8 mouse cellular contexts compared by ENCODE assay signal in the genomic region with DNA sequence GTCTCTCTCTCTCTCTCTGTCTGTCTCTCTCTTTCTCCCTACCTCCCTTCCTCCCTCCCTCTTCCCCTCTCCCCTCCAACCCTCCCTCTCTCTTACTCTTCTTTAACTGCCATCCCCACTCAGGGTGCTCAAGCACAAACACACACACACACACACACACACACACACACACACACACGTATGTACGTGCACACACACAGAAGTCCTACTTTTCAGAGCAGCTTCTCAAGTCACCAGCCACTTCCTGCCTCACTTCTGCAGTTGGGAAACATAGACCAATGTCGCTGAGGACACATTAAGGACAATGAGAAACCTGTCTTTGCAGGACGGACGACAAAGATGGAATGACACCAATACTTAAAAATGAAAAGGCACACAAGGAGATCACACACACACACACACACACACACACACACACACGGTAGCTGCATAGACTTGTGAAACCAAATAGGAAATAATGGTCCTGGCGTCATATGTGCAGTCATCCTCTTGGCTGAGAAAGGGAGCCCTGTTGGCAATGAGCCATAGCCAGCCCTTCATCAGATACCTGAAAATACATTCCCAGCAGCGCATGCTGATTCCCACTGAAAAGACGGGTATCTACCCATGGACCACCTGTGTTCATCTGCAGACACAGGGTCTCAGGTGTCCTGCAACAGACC. TPM values are rescaled to one million over a fixed set of nuclear protein-coding genes. Genes with fewer than 3 reads are reported as not detected.
DNase-seq lines count a peak whose midpoint lies in the region; ATAC-seq and TF ChIP-seq lines count a peak whose summit lies in the region.

No protein-coding gene starts in this region.

- H3K4me2 ChIP-seq in hindbrain, embryonic 13.5 days: peak overlapping the region; percentile 80
- no peak overlapping the region for H3K4me2 ChIP-seq in embryonic facial prominence, embryonic 14.5 days (ENCODE audit: low read depth, low read length)

- WGBS in hindbrain, embryonic 13.5 days: 76% methylated on average over 9 of the region's 9 CpGs
- 80% methylated on average over 9 of the region's 9 CpGs for WGBS in hindbrain, embryonic 10.5 days
- 11% methylated on average over 9 of the region's 9 CpGs for WGBS in bone marrow, adult 2 months
- 77% methylated on average over 9 of the region's 9 CpGs for WGBS in embryonic facial prominence, embryonic 14.5 days

- H3K27me3 ChIP-seq in hindbrain, embryonic 13.5 days: peaks cover 25% of the 10 kb centered on the region
- H3K27me3 ChIP-seq in hindbrain, embryonic 10.5 days (ENCODE audit: insufficient read depth, poor library complexity, severe bottlenecking): peaks cover 36% of the 10 kb centered on the region
- peaks cover 11% of the 10 kb centered on the region; the same call in 1 of the 2 replicates for H3K27me3 ChIP-seq in embryonic facial prominence, embryonic 14.5 days (replicated peaks; ENCODE audit: control insufficient read depth, insufficient read depth, low read length)

- 0 out of 2 replicates have a peak overlapping the region, but pooled peaks have one; percentile 6 for H3K9ac ChIP-seq in hindbrain, embryonic 13.5 days
- no peak overlapping the region for H3K9ac ChIP-seq in embryonic facial prominence, embryonic 14.5 days (ENCODE audit: low read depth, low read length)

- no peak overlapping the region for H3K27ac ChIP-seq in hindbrain, embryonic 13.5 days
- H3K27ac ChIP-seq in hindbrain, embryonic 10.5 days: no peak overlapping the region
- no peak overlapping the region for H3K27ac ChIP-seq in bone marrow, adult 2 months (ENCODE audit: control insufficient read depth, insufficient read depth, low read depth, low read length, poor library complexity)
- no peak overlapping the region for H3K27ac ChIP-seq in embryonic facial prominence, embryonic 14.5 days (replicated peaks; ENCODE audit: low read depth, low read length)

- peaks cover 45% of the 10 kb centered on the region for H3K4me1 ChIP-seq in hindbrain, embryonic 13.5 days (replicated peaks)
- peaks cover 58% of the 10 kb centered on the region for H3K4me1 ChIP-seq in hindbrain, embryonic 10.5 days (replicated peaks)
- H3K4me1 ChIP-seq in bone marrow, adult 2 months (ENCODE audit: control insufficient read depth, insufficient read depth, low read length): peaks cover 4% of the 10 kb centered on the region; the same call in 1 of the 2 replicates
- peaks cover 6% of the 10 kb centered on the region; the same call in 1 of the 2 replicates for H3K4me1 ChIP-seq in embryonic facial prominence, embryonic 14.5 days (ENCODE audit: control insufficient read depth, insufficient read depth, low read length)

- TF ChIP-seq POLR2A in bone marrow, adult 2 months (IDR thresholded peaks at IDR 0.05; ENCODE audit: borderline replicate concordance, control insufficient read depth, low read depth, low read length): no peak

- H3K9me3 ChIP-seq in hindbrain, embryonic 13.5 days: no peaks in the 10 kb centered on the region
- no peaks in the 10 kb centered on the region for H3K9me3 ChIP-seq in hindbrain, embryonic 10.5 days
- no peaks in the 10 kb centered on the region for H3K9me3 ChIP-seq in embryonic facial prominence, embryonic 14.5 days (ENCODE audit: control insufficient read depth, low read length)

- no peak for TF ChIP-seq CTCF in bone marrow, adult 2 months (IDR thresholded peaks at IDR 0.05; ENCODE audit: control insufficient read depth, insufficient read depth, low read length)

- no peak for ATAC-seq in hindbrain, embryonic 13.5 days (ENCODE audit: low FRiP score)
- ATAC-seq in embryonic facial prominence, embryonic 14.5 days (ENCODE audit: low read depth): no peak

- H3K4me3 ChIP-seq in hindbrain, embryonic 13.5 days: peak overlapping the region; percentile 77
- no peak overlapping the region for H3K4me3 ChIP-seq in hindbrain, embryonic 10.5 days
- H3K4me3 ChIP-seq in bone marrow, adult 2 months (replicated peaks; ENCODE audit: control insufficient read depth, low read depth, low read length): peak overlapping the region; percentile 10
- H3K4me3 ChIP-seq in embryonic facial prominence, embryonic 14.5 days (ENCODE audit: low read depth, low read length): no peak overlapping the region

- no peak for DNase-seq in hindbrain, embryonic 10.5 days (ENCODE audit: low spot score)
- DNase-seq in embryonic facial prominence, embryonic 14.5 days (ENCODE audit: low spot score): peak; percentile 16
- DNase-seq in naive thymus-derived CD4-positive, alpha-beta T cell, adult 2 months (ENCODE audit: low read depth): peak; percentile 77
- DNase-seq in retina, postnatal 1 day: no peak
- DNase-seq in adrenal gland, adult 8-10 months: no peak
- no peak for DNase-seq in testis, postnatal 10 days (ENCODE audit: low spot score)

- H3K36me3 ChIP-seq in hindbrain, embryonic 13.5 days: no peaks in the 10 kb centered on the region
- no peaks in the 10 kb centered on the region for H3K36me3 ChIP-seq in hindbrain, embryonic 10.5 days
- no peaks in the 10 kb centered on the region for H3K36me3 ChIP-seq in embryonic facial prominence, embryonic 14.5 days (ENCODE audit: control insufficient read depth, insufficient read depth, low read length)

RNA-seq across cellular contexts. Expression of a gene that starts 3.1 kb away (rescaled TPM):
- 18.4 and 18.8 TPM in 2 replicates for polyA plus RNA-seq in hindbrain, embryonic 13.5 days (2015; fragmentation: Nextera tagmentation; extraction: Ambion mirVana)
- 8.7 and 10.1 TPM in 2 replicates for polyA plus RNA-seq in hindbrain, embryonic 10.5 days (2016; fragmentation: Nextera tagmentation; extraction: Ambion mirVana)
- polyA plus RNA-seq in bone marrow, adult 2 months (2011; ENCODE audit: insufficient read depth, insufficient read length, low replicate concordance, missing spikeins): 5.6 and 5.8 TPM in 2 replicates
- 13.4 and 13.9 TPM in 2 replicates for polyA plus RNA-seq in embryonic facial prominence, embryonic 14.5 days (2014; fragmentation: Nextera tagmentation; extraction: Ambion mirVana)
- total RNA-seq in adrenal gland, adult 8-10 months (2022): 10 to 100 TPM; 29.6 to 44.1 (median 39.0) TPM

Comparison
In these comparisons a context has a peak if more than half of its experiments do, and no peak if none do; other contexts are left out.
1. H3K4me3 ChIP-seq: peak in hindbrain, embryonic 13.5 days (single experiment) and bone marrow, adult 2 months (single experiment); none in hindbrain, embryonic 10.5 days (single experiment) and embryonic facial prominence, embryonic 14.5 days (single experiment).
2. DNase-seq: peak in embryonic facial prominence, embryonic 14.5 days (single experiment) and naive thymus-derived CD4-positive, alpha-beta T cell, adult 2 months (single experiment); none in hindbrain, embryonic 10.5 days (single experiment), retina, postnatal 1 day (single experiment), adrenal gland, adult 8-10 months (single experiment) and testis, postnatal 10 days (single experiment).